Mouse (Mus musculus) adipose tissue, adult 10 weeks (tissue): Measurements from ENCODE around the gene Gm4791. TPM values are rescaled to one million over a fixed set of nuclear protein-coding genes. Genes with fewer than 3 reads are reported as not detected.

Experiments used
- polyA plus RNA-seq: library from polyadenylated mRNA; stranded (reverse); fragments of 350-450 nt; fragmentation: Illumina TruSeq; extraction: RNeasy Lipid Tissue Mini Kit (QIAGEN cat#74804); gene quantifications from one replicate; pipeline ENCODE4 v1.2.3, GENCODE M21; 2014; ENCODE audit warnings: low read depth, low replicate concordance

Gene Gm4791
- polyA plus RNA-seq, result not detected

GRCm38 (mm10) chr9:46998338-46998791, at the start of gene Gm4791:
Gm4791 (plus strand) TSS chr9:46998741.

